Mouse (Mus musculus) lung, postnatal 10 days (tissue): Measurements from ENCODE around the gene Zranb3.
"Not testable (repeated sequence)": the region's sequence is repeated elsewhere in the genome, so short reads cannot be mapped to it uniquely, and the experiment has no call there.

Experiments used
- DNase-seq: peaks from one replicate; pipeline ENCODE4 v3.0.0; 2021

Gene Zranb3

DNA sequence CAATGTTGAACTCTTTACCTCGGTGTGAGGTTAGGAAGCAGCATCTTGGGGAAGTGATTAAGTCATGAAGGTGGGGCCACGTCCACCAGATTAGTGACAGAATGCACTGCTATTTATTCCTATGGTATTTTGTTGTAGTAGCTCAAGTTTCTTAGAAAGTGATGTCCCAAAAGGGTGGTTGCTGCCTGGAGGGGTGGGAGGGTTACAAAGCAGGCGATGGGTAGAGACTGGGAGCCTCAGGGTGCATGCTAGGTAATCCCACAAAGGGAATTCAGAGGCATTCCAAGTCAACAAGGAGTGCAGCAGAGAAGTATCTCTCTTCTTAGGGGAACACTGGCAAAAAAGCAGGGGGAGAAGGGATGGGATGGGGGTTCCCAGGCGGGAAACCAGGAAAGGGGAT, 113.5 kb downstream of the Zranb3 start:
- no peak for DNase-seq

DNA sequence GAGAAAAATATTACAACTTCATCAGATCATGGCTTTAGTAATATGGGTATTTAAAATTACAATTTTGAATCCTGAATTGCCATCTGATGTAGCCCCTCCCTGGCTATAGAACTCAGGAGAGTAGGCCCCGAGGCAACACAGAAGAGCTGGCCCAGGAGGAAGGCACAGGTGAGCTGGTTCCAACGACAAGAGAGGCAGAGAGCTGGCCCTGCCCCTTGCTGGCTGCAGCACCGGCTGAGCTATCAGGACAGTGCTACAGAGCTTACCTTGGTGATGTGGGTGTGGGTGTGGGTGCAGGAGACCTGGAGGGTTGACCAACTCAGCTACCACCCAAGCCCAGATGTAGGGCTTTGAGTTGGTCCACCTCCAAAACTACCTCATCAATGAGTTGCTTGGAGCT, 114.6 kb downstream of the Zranb3 start:
- no peak for DNase-seq

DNA sequence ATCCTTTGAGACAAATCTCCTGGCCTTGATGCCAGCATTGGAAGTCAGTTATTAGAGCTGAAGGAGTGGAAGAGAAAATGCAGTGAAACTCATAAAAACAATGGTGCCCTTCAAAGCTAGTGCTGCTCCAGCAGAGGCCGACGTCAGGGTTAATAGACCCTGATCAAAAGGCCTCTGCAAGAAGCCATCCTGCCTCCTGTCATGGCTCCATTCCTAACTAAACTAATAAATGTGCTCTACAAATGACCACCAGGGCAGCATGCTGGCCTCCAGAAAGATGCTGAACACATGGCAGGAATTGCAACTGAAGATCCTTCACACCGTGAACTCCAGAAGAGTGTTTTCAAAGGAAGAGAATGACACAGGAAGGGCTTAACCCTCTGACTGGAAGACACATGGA, 117.5 kb downstream of the Zranb3 start:
- no peak for DNase-seq

DNA sequence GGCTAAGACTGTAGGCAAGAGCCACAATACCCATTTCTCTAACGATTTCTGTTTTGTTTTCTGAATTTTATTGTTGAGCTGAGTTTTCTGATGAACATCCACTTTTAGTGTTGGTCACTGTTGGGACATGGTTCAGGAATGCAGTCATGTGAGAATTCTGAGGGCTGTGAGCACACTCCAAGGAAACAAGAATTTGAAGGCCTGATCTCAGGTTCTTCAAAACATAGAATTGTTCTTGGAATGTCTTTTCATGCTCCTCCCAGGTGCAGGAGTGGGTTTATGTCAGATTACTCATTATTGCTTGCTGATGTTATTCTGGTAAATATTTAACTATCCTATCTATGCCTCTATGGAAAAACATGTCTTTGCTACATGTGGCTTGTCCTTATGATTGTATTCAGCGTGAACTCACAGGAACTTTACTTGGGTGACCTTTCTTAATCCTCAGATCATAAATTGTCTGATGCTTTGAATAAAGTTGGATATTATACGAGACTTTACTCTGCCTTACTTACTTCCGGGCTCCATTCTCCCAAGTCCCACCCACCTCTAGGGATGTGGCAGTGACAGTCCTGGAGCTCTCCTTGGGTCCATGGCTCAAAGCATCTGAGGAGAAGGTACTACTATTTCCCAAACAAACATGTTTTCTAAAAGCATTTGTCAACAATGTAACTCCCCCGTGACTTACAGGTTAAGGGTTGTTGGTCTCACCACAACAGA, 119.4 kb downstream of the Zranb3 start:
- no peak for DNase-seq

DNA sequence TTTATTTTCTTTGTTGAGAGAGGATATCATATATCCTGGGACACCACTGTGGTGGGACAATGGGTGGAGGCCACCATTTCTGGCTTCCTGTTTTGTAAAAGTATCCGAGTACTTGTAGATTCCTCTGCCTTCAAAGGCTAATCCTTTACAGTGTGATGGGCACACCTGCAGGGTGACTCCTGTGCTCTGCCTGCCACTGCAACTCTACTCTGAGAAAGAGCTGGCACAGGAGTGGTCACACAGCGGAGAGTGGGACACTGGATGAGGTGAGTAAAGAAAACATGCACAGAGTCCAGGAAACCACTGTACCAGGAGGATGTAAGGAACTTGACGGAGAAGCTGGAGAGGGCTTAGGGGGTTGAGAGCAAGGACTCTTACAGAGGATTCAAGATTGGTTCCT, 120.6 kb downstream of the Zranb3 start:
- no peak for DNase-seq

DNA sequence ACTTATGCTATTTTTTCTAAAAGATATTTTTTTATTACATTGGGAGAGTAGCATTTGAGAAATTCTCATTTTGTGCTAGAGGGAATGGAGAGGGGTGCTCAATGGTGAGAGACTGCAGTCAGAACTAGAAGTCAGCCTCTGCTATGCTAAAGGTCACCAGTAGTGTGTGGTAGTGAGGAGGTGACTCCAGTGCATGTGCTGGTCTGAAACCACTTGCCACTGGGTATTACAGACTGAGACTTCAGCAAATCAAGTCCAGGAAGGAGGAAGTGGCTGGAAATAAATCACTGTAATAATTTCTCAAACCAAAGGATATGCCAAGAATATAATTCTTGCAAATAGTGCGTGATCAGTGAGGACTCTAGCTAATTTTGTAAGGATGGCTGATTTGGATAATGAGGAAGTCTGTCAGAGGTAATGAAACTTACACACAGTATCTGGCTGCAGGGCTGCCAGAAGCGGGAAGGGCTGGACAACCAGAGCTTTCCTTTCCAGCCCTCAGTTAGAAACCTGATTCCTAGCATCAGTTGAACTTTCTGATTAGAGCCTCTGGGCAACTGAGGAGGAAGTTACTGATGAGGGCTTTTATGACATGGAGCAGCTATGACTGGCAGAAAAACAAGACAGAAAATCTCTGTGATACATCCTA, 121.8 kb downstream of the Zranb3 start:
- DNase-seq = no peak

DNA sequence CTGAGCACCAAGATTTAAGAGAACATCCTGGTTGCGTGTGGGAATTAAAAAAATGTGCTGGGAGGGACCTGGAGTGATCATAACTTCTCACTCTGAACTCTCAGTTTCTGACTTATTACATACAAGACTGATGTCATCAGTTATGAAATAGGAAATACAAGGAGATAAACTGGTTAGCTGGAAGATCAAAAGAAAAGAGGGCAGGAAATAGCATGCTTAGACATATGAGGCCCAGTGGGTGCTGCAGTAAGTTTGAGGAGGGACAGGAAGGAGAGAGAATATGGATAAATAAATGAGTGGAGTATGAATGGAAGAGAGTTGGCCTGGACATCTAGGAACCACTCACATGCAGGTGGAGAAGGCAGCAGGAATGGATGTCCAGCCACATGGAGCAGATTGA, 124.7 kb downstream of the Zranb3 start:
- no peak for DNase-seq

DNA sequence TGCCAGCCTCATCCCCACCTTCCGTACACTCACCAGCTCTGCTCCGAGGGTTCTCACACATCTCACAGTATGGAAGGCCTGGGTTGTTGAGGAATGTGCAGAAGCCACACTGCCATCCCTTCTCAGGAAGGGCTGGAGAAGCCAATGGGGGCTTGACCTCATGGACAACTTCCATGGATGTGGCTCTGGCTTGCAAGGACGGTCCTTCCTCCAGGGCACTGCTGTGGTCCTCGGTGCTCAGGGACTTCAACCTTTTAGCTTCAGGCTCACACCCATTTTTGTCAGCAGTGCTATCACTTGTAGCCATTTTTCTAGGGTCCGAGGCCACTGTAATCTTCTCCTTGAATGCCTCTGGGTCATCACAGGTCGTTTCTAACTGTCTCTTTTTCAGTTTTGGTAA, 126.7 kb downstream of the Zranb3 start:
- DNase-seq = no peak

DNA sequence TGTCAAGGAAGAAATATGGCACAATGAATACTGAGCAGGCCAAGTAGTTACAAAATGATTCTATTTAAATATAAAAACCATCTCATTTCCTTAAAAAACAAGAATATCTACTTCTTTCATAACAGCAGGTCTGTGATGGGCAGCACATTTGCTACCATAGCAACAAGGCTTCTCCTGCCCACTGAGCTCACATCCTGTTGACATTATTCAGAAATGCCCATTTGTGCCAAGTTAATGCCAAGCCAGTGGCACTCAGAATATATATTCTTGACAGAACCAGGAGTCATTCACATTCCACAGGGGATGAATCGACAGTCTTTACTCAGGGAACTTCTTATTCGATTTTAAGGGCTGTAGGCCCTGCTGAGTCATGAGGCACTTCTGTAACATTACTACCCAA, 127.2 kb downstream of the Zranb3 start:
- peak; percentile 21 for DNase-seq

DNA sequence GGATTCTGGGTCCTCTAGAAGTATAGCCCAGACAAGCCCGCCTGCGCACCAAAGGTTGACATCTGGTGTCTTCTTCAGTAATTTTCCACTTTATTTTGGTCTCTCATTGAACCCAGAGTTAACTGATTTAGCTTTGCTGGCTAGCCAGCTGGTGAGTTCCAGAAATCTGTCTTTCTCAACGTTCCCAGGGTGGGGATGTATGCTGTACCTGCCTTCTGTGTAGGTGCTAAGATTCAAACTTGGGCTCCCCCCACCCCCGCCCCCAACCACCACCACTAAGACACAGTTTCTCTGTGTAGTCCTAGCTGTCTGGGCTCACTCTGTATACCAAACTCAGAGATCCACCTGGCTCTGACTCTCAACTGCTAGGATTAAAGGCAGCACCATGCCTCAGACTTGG, 128.8 kb downstream of the Zranb3 start:
- no peak for DNase-seq

DNA sequence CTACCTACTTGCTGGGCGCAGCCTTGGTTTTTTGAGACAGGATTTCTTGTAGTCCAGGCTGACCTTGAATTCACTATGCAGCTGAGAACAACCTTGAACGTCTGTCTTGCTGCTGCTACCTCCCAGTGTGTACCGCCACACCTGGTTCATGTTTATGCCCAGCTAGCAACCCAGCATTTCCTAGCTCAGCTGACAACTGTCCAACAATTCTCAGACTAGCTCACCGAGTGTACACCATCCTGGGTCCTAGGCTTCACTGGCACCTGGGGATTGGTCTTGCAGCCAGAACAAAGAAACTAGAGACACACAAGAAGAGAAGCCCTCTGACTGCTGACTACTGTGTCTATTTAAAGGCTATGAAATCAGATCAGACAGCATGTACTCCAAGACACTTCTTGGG, 132.0 kb downstream of the Zranb3 start:
- DNase-seq = no peak

DNA sequence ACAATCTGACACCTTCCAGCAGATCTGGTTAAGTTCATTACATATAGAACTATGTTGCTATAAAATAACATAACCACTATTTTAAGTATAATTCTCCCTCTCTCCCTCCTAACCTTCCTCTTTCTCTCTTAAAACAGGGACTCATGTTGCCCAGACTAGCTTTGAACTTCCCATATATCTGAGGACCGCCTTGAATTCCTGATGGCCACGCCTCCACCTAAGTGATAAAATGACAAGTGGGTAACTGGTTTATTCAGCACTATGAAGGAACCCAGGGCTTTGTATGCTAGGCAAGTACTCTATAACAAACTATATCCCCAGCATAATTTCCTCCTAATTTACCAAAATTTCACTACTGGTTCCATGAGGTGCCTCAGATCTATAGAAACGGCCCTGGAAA, 139.5 kb downstream of the Zranb3 start:
- DNase-seq = no peak

DNA sequence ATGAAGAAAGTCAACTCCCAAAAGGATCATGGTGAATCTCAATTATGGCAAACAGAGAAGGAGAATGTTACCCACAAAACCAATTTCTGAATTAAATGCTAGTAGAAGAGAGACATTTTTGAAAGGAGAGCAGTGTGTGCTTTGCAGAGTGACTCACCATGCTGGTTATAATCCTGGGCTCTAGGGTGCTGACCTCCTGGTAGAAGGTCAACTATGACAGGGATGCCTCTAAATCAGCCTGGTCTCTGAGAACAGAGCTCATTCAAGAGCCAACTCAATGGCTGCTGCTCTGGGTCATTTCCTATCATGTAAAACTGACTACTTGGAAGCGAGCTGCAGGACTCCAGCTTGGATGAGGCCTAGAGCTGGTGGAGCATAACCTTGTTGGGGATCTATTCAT, 141.7 kb downstream of the Zranb3 start:
- no peak for DNase-seq

DNA sequence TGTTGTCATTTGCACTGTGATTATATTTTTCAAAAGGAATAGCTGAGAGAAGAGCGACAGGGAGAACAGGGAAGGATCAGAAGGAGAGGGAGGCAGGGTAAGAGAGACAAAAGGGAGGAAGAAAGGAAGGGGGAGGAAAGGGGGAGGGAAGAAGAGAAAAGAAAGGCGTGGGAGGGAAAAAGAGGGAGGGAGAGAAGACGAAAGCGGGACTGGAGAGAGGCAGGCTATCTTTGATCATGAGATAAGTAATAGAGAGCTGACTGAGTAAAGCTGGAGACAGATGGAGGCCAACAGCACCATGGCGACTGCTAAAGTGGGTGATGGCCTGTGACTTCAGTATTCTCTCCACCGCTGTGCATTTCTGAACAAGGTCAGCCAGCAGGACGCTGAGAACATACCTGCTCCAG, 143.5 kb downstream of the Zranb3 start:
- DNase-seq = no peak

DNA sequence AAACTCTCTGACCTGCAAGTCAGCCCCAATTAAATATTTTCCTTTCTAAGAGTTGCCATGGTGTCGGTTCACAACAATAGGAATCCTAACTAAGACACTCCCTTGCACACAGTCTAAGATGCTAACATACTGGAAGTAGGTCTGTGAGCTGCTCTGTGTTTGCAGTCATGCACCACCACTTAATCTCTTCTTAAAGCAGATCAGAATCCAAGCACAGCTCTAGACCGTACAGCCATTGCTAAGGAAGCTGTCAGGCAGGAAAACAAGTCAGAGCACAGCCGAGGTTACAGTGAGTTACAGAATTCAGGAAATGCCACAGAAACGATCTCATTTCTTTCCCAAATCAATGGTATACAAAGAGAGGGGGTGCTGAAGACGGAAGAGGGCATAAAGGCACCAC, 144.0 kb downstream of the Zranb3 start:
- no peak for DNase-seq

DNA sequence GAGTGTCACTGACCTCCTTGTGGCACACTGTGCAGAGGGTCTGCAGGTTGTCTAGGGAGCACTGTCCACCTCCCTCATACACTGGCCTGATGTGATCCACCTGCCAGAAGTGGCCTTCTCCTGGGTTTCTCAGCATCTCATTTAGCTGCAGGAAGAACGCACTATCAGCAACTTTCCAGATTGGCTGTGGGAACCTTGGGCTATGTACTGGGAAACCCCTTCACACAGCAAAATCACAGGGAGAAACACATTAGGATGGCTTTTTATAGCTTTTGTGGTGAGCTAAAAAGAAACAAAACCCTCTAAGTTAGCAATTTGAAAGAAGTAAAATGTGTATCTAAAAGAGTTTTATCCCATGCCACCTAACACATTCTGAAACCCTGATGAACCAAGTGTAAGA, 146.3 kb downstream of the Zranb3 start:
- no peak for DNase-seq

DNA sequence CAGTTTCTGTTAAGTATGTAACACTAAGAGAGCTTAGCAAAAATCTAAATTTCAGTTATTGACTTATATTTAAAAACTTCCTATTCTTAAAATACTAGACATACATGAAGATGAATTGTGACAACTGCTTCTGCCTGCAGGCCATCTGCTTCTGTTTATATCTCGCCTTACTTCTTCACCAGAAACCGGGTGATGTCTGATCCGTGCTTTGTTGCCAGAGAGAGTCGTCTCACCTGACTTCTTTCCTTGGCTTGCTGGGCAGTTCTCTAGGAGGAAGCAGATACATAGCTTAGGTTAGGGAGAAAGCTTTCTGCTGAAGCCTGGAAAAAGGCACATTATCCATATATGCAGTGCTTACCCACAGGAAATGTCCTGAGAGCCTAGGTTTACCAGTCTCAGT, 148.0 kb downstream of the Zranb3 start:
- DNase-seq = no peak

DNA sequence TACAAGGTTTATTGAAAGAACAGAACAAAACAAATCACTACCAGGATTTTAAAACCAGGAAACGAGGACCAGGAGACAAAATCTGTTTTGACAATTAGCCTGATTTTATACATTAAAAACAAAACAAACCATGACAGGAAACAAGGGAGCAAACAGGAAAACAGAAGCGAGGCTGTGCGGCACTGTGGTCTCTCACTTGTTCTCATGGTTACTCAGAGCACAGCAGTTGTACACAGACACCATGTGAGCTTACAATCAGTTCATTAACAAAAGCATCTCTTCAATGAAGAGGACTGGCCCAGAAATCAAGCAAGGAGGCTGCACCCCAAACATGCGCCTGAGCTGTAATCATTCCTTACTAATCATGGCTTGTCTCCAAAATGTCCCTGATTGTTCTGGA, 148.6 kb downstream of the Zranb3 start:
- not testable (repeated sequence) for DNase-seq

DNA sequence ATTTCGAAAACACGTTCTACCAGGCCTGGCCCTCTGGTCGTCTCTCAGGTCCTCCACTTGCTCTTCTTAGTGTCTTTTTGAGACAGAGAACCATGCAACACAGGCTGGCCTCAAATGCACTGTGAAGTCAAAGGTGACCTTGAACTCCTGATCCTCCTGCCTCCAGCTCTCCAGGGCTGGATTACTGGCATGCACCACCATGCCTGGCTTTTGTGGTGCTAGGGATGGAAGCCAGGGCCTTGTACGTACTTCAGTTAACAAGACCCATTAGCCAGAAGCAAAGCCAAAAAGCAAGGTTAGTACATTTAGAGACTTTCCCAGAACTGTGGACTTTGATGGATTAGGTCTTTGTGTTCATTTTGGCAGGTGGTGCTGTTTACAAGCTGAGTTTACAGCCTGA, 150.6 kb downstream of the Zranb3 start:
- DNase-seq = no peak

DNA sequence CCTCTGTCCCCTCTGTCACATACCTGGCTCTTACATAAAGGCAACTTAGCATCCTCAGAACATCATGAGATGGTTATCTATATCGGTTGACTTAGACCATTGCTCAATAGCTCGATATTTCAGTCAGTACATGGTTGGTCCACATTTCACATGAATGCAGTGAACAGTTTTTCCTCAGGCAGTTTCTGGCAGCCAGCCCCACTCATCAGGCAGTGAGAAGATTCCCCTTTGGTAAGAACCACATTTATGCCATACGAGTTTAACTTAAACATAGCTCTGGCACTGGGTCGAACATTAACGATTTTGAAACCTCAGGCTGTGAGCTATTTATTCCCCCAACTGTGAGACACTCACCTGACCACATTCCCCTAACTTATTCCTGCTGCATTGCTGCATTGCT, 154.1 kb downstream of the Zranb3 start:
- DNase-seq = no peak

DNA sequence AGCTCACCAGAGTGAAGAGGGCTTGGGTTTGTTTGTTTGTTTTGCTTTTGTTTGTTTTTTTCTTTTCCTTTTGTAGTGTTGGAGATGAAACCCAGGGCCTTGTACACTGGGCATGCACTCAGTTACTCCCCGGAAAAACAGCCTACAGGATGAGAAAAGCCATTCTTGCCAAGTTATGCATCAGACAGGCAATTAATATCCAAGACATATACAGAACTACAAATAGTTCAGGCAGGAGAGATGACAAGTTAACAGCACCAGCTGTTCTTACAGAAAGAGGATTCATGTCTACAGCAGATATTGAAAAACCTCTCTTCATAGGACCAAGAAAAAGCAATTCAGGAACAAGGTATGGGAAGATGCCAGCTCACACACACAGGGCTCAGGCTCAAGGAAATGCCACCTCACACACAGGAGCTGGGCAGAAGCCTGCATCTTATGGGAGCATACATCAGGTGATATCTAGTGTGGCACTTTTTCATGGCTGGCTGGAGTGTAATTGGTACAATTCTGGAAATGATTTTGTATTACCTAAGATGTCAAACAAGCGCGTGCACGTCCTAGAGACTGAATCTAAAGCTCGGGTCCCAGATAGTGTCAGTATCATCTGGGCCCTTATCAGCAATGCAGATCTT, 156.1 kb downstream of the Zranb3 start:
- DNase-seq = no peak

DNA sequence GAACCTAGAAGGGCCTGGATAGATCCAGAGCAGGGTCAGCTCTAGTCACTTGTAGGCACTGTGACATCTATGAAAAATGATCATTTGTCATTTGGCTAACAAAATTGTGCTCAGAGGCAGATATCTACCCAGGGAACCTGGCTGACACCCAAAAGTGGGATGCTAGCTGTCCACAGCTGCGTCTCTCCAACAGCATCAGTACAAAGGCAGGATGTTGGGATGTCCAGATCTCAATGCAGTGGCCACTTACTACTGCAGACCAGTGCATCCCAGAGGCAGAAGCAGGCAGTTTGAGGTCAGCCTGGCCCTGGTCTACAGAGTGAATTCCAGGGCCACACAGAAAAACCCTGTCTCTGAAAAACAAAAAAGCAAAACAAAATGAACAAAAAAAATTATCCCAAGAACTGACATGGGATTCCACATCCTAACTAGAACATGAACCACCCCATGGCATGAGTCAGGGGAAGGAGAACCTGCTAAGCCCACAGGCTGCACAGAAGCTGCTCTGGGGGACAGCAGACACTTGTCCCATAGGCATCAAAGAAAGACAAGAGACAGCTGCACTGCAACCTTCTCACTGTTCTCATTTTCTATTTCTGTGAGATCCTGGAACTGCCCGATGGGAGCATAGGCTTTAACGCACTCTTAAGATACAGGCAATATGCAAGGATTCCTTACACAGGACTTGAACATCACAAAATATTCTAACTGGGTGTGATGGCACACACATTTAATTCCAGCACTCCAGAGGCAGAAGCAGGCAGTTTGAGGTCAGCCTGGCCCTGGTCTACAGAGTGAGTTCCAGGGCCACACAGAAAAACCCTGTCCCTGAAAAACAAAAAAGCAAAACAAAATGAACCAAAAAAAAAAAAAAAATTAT, 156.9 kb downstream of the Zranb3 start:
- peak; percentile 50 for DNase-seq

DNA sequence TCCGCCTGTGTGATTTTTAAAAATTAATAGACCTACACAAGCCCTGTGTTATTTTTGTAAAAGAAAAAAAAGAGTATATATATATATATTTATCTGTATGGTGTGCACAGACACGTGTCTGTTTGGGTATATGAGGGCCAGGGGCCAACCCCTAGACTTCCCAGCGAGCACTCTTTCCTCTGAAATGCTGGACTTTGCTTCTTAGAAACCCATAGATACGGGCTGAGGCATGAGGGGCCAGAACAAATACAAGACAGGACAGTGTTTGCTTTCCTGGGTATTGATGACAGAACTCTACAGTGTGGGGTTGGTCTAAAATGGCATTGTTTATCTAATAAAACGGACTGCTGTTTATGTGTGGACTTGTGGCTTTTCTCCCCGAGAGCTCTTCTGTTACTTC, 159.3 kb downstream of the Zranb3 start:
- DNase-seq = no peak

DNA sequence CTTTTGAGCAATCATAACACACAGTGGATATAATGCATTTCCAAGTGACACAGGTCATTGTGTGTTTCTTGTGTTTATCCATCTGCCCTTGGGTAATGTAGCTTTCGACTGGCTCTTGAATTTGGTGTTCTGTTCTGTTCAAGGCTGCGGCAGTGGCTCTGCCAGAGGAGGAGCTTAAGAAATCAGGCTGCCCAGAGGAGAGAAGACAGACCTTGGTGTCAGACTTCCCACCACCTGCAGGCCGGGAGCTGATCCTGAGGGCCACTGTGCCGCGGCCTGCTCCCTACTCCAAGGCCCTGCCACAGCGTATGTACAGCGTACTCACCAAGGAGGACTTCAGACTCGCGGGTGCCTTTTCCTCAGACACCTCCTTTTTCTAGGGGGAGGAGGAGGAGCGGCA, 160.6 kb downstream of the Zranb3 start:
- DNase-seq = no peak
